Mouse (Mus musculus): ENCODE measurements around the gene 4930469K13Rik.

DNA sequence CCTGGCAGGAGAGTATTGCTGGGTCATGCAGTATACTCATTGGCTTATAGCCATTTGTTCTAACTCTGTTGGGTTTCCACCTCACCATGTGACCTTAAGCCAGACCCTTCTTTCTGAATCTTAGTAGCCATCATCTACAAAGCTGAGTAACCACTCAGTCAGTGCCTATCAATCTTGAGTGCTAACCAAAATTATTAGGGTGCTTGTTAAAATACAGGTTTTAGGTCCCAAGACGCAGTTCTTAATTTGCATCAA lies 49.3 kb downstream of the 4930469K13Rik start:
- TF ChIP-seq POLR2A (IDR thresholded peaks at IDR 0.05; ENCODE audit: extremely low read depth, insufficient read depth, low read length): no peak
- no peak for TF ChIP-seq CTCF (IDR thresholded peaks at IDR 0.05; ENCODE audit: extremely low read depth, insufficient read depth, low read length)

Measured in cortical plate, adult 2 months (tissue).